Mouse (Mus musculus): Measurements from ENCODE around the gene Serbp1.

Serbp1 gene

DNA sequence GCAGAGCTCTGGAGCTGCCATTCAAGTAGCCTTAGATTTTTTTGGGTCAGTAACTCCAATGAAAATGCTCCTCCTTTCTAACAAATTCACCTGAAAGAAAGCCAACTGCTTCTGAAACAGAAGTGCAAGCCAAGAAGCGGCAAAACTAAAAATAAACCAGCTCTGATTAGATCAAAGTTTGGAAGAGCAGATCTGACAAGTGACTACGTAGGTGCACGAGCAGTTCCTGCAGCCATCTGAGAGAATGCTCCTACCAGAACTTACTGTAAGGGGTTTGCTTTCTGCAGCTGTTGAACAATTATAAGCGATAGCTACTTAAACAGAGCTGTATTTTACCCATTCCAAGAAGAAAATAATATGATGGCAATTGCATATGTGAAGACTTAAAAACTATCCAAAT is 64.5 kb downstream of the Serbp1 start:
- DNase-seq: no peak

DNA sequence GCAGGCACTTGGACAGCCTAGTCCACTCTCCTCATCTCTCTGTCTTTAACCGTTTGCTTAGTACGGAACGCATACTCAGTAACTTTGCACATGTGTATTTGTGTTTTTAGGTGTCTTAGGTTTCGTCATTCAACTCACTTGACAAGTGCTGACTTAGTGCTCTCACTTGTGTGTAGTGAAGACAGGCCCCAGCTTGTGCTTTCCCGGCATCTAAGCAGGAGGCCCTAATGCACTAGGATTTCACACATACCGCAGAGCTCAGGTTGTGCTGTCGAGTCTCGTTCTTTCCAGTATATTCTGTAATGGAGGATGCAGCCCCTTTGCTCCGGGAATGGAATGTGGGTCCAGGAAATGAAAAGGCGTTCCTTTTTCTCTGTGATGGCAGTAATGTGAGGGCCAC is 65.2 kb downstream of the Serbp1 start:
- DNase-seq: no peak

- DNase-seq: no peak
These were observed 71.0 kb downstream of the Serbp1 start for GRCm38 (mm10) chr6:67308994-67309393.

DNA sequence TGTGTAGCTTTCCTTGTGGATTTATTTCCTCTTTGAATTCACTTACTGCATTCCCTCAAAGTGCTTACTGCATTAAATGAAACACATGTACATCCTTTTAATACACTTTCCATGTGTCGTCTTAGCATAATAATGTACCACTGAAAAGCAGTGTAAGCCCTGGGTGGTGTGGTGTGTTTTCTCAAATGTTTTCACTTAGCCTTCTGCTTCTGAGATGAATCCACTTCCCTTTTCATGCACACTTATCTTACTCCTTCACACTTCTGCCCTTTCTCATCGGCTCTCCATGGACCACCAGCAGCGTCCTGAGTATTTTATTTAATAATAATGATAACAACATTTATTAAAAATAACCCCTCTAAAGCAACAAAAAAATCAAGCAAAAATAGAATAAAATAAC is 71.8 kb downstream of the Serbp1 start:
- no peak for DNase-seq

DNA sequence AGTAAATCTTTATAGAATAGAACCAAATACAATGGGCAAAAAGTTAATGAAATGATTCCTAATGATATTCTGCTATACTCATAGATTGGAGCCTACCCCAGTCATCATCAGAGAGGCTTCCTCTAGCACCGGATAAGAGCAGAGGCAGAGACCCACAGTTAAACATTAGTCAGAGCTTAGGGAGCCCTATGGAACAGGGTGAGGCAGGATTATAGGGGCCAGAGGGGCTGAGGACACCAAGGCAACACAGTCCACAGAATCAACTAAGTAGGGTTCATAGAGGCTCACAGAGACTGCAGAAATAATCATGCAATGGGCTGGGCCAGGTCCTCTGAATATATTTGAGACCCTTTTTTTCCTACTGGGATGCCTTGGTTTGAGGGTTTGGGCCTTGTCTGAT is 76.7 kb downstream of the Serbp1 start:
- DNase-seq: no peak

DNA sequence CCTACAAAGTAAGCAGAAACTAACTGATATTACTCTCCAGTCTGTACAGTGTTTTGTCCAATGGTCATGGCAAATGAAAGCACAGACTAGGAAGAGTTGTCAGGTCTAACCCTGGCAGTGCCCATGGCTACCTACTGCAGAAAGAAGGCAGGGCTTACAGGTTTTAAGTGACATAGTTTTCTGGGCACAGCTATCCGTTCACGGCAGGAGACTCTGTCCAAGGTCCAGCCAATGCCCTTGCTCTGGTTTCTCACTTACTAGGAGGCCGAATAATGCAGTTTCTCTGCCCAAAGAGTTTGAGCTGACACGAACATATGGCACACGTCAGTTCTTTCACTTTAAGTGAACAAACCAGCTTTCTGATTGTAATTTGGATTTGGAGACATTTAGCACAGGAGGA is 79.1 kb downstream of the Serbp1 start:
- DNase-seq: peak in 1 of 2 experiments; percentile 40

- DNase-seq: no peak
These were observed 79.9 kb downstream of the Serbp1 start for GRCm38 (mm10) chr6:67317827-67318338.

DNA sequence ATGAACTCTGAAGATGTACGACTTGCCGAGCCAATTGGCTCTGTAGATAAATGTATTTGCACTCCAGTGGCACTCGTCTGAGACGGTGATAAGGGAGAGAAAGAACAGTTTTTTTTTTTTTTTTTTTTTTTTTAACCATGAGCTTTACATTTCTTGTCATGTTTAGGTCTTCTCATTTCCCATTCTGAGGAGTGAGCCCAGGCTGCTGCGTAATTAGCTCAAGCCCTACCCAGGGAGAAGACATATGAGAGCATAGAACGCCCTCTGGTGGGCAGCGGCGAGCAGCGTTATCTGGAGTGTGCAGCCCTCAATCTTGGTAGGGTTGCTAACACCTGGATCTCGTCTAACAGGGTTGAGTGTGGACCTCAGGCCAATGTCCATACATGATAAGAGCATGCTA is 80.5 kb downstream of the Serbp1 start:
- DNase-seq: peak; percentile 74 to 83

GRCm38 (mm10) chr6:67323788-67324187 is 85.8 kb downstream of the Serbp1 start:
- DNase-seq: no peak

- no peak for DNase-seq
These were observed 100.0 kb downstream of the Serbp1 start for GRCm38 (mm10) chr6:67337943-67338342.

DNA sequence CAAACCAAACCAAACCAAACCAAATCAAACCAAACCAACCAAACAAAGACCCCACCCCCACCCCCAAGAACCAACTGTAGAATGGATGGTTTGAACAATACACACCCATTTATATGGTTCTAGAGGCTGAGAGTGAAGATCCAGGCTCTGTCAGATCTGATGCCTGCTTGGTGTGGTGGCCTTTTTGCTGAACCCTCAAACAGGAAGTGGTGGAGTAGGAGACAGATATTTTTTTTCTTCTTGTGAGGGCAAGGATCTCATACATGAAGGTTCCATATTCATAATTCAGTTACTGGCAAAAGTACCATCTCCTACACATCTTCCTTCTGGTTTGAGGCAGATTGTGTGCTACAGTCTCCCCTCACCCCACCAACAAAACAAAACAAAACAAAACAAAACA is 101.5 kb downstream of the Serbp1 start:
- no peak for DNase-seq
